Mouse (Mus musculus) cortical plate, adult 2 months (tissue): ENCODE results near the gene Dtnb.

Source experiments
- CTCF ChIP-seq: fragments of 200-500 bp; IDR thresholded peaks from 2 replicates; pipeline ENCODE4 v1.5.1; 2011; ENCODE audit warnings: mild to moderate bottlenecking, control low read depth, low read length; ENCODE audit not compliant: insufficient read depth; ENCODE audit errors: extremely low read depth
- POLR2A ChIP-seq: fragments of 200-500 bp; IDR thresholded peaks from 2 replicates; pipeline ENCODE4 v1.6.1; 2011; ENCODE audit warnings: mild to moderate bottlenecking, low read length, control low read depth; ENCODE audit not compliant: insufficient read depth; ENCODE audit errors: extremely low read depth

DNA sequence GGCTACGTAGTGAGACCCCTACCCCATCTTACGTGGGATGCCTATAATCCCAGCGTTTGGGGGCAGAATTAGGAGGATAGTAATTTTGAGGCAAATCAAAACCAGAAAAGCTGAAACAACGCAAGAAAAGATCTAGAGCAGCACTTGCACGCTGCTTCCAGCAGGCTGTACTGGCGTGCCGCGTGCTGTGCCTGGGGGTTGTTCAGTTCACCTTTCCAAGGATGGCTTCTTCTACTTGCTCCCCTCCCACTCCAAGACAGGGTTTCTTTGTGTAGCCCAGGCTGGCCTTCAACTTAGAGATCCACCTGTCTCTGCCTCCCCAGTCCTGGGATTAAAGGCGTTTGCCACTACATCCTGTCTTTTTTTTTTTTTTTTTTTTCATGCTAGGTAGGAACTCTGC lies 17.9 kb downstream of the Dtnb start:
- no peak for TF ChIP-seq CTCF
- TF ChIP-seq POLR2A: no peak
